Mouse (Mus musculus) cerebellum, adult 2 months (tissue): ENCODE measurements around the gene Kctd20. TPM values are rescaled to one million over a fixed set of nuclear protein-coding genes. Genes with fewer than 3 reads are reported as not detected.
A peak's percentile ranks its signal among the peaks of the same experiment; 100 is the strongest.

ENCODE experiments used
- DNase-seq, 2 experiments: peaks; one replicate each; pipeline ENCODE4 v3.0.0; 2021
- H3K27ac ChIP-seq: fragments of 200-500 bp; 2 replicates; pipeline ENCODE4 v1.5.1; 2012; ENCODE audit warnings: low read length, control low read depth, inconsistent platforms; ENCODE audit not compliant: insufficient read depth
- H3K27me3 ChIP-seq: fragments of 200-500 bp; 2 replicates; pipeline ENCODE4 v1.6.1; 2012; ENCODE audit warnings: inconsistent platforms, mild to moderate bottlenecking, low read length, moderate library complexity; ENCODE audit not compliant: control insufficient read depth, insufficient read depth
- H3K4me1 ChIP-seq: fragments of 200-500 bp; 2 replicates; pipeline ENCODE4 v1.6.1; 2011; ENCODE audit warnings: low read length; ENCODE audit not compliant: control insufficient read depth, insufficient read depth
- H3K4me3 ChIP-seq: fragments of 200-500 bp; replicated peaks from 2 replicates; pipeline ENCODE3; 2011; ENCODE audit warnings: mild to moderate bottlenecking, low read depth, low read length, control low read depth; ENCODE audit not compliant: insufficient read depth
- CTCF ChIP-seq: fragments of 200-500 bp; IDR thresholded peaks from 2 replicates; pipeline ENCODE4 v1.5.1; 2011; ENCODE audit warnings: low read depth, mild to moderate bottlenecking, control low read depth, low read length, moderate library complexity, borderline replicate concordance; ENCODE audit not compliant: insufficient read depth
- POLR2A ChIP-seq: fragments of 200-500 bp; IDR thresholded peaks from 2 replicates; pipeline ENCODE4 v1.6.1; 2011; ENCODE audit warnings: low read length, control low read depth, borderline replicate concordance; ENCODE audit not compliant: insufficient read depth
- WGBS: fragments of 180-500 bp; shearing (Covaris S2); methylation state at CpG from one replicate; pipeline ENCODE4 v1.1.7; 2018; 5-methylcytosine and 5-hydroxymethylcytosine counted together
- polyA plus RNA-seq: library from polyadenylated mRNA; depleted of rRNA; stranded (reverse); fragments of >200 nt; gene quantifications from 2 replicates; pipeline ENCODE4 v1.2.3, GENCODE M21; 2012

Kctd20 gene
- polyA plus RNA-seq, 1 experiment = 45.8 TPM

- TF ChIP-seq CTCF = no peak
- no peak for TF ChIP-seq POLR2A
- no peak overlapping the region for H3K4me3 ChIP-seq
- 92% methylated on average over 6 of the region's 6 CpGs for WGBS
- DNase-seq = no peak
- no peaks in the 10 kb centered on the region for H3K27me3 ChIP-seq
- no peaks in the 10 kb centered on the region for H3K4me1 ChIP-seq
- H3K27ac ChIP-seq = no peak overlapping the region
Observed at GRCm38 (mm10) chr17:28913940-28914339, 37.8 kb upstream of the Kctd20 start.

GRCm38 (mm10) chr17:28915060-28915628 lies 36.6 kb upstream of the Kctd20 start, which contains the start of gene 4930539E08Rik:
Gene 4930539E08Rik, minus strand, starts transcription at chr17:28915324.
- WGBS = 74% methylated on average over 12 of the region's 12 CpGs
- Histone ChIP-seq H3K4me1 (no peaks in the 10 kb centered on the region), H3K27ac (no peak within 1 kb of the TSS), H3K4me3 (no peak within 1 kb of the TSS), H3K27me3 (no peaks in the 10 kb centered on the region)
- TF ChIP-seq CTCF (no peak), POLR2A (no peak)
- no peak for DNase-seq

- TF ChIP-seq CTCF (no peak), POLR2A (no peak)
- H3K4me1 ChIP-seq = no peaks in the 10 kb centered on the region
- WGBS = 95% methylated on average over 1 of the region's 1 CpGs
Observed at GRCm38 (mm10) chr17:28916520-28916919, 35.2 kb upstream of the Kctd20 start.

GRCm38 (mm10) chr17:28921086-28921485 lies 30.7 kb upstream of the Kctd20 start:
- DNase-seq = no peak
- 88% methylated on average over 8 of the region's 8 CpGs for WGBS
- H3K27me3 ChIP-seq = no peaks in the 10 kb centered on the region

More at GRCm38 (mm10) chr17:28916520-28916919, 35.2 kb upstream of the Kctd20 start:
- Histone ChIP-seq H3K4me3 (no peak overlapping the region), H3K27ac (no peak overlapping the region), H3K27me3 (no peaks in the 10 kb centered on the region)
- DNase-seq = no peak

GRCm38 (mm10) chr17:28922096-28922495 lies 29.7 kb upstream of the Kctd20 start:
- no peak for DNase-seq
- no peak overlapping the region for H3K27ac ChIP-seq
- 86% methylated on average over 6 of the region's 6 CpGs for WGBS
- H3K27me3 ChIP-seq = no peaks in the 10 kb centered on the region
- no peaks in the 10 kb centered on the region for H3K4me1 ChIP-seq
- H3K4me3 ChIP-seq = no peak overlapping the region
- TF ChIP-seq CTCF = no peak
- TF ChIP-seq POLR2A = no peak

More at GRCm38 (mm10) chr17:28921086-28921485, 30.7 kb upstream of the Kctd20 start:
- no peak for TF ChIP-seq POLR2A
- TF ChIP-seq CTCF = no peak
- H3K4me3 ChIP-seq = no peak overlapping the region
- no peak overlapping the region for H3K27ac ChIP-seq
- H3K4me1 ChIP-seq = no peaks in the 10 kb centered on the region

GRCm38 (mm10) chr17:28924957-28925595 lies 26.7 kb upstream of the Kctd20 start:
- H3K4me3 ChIP-seq = no peak overlapping the region
- peaks cover under 1% of the 10 kb centered on the region; the same call in 1 of the 2 replicates for H3K4me1 ChIP-seq
- WGBS = 84% methylated on average over 8 of the region's 8 CpGs
- no peaks in the 10 kb centered on the region for H3K27me3 ChIP-seq
- no peak for DNase-seq
- no peak for TF ChIP-seq CTCF
- TF ChIP-seq POLR2A = no peak
- H3K27ac ChIP-seq = no peak overlapping the region

- Histone ChIP-seq H3K4me3 (peak overlapping the region; percentile 35), H3K27me3 (no peaks in the 10 kb centered on the region), H3K4me1 (peaks cover 9% of the 10 kb centered on the region; the same call in 1 of the 2 replicates), H3K27ac (no peak overlapping the region)
- 5% methylated on average over 13 of the region's 13 CpGs for WGBS
- DNase-seq = peak; percentile 70 to 87
- TF ChIP-seq CTCF (peak; percentile 86), POLR2A (no peak)
Observed at GRCm38 (mm10) chr17:28926380-28926779, 25.4 kb upstream of the Kctd20 start.
